ENCODE assay signal across 30 mouse cellular contexts in the genomic region with DNA sequence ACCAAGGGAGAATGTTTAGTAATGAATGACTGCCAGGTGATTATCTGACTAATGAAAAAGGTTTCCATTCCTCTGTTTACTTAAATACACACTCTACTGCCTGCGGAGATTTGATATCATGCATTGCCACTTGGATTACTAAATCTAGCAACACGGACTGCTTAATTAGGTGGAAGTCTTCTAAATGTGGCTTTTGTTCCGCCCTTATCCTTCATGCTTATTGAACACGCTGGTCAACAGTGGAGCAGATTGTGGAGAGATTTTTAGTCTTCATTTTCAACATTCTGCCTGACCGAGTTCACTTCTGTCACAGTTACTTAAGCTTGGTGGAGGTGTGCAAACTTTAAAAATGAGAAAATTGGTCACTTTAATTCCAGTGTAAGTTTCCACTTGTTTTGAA. TPM values are rescaled to one million over a fixed set of nuclear protein-coding genes. Genes with fewer than 3 reads are reported as not detected.
"Had no signal": no experiment of that assay in that cellular context is flagged by ENCODE, and none has a peak within 500 bp of the region (broad histone marks: within the 10 kb centered on the region; RNA-seq: fewer than 3 reads in every experiment).

No protein-coding gene starts in this region.

- H3K27ac ChIP-seq: heart, adult 2 months; hindbrain, embryonic 10.5 days; hindbrain, embryonic 12.5 days; hindbrain, embryonic 14.5 days; intestine, embryonic 15.5 days; layer of hippocampus, adult 2 months; left cerebral cortex, adult 2 months; limb, embryonic 12.5 days; liver, embryonic 13.5 days; liver, embryonic 15.5 days had no signal

- H3K4me3 ChIP-seq: heart, adult 2 months; hindbrain, embryonic 10.5 days; hindbrain, embryonic 12.5 days; intestine, embryonic 15.5 days; layer of hippocampus, adult 2 months; left cerebral cortex, adult 2 months; limb, embryonic 12.5 days; liver, embryonic 13.5 days; liver, embryonic 15.5 days had no signal

- DNase-seq: gastrocnemius, postnatal 14 days; gastrocnemius, postnatal 36 days; heart, adult 11 months; heart, adult 2 months; heart, postnatal 10 days; heart, postnatal 4 days; kidney, adult 18-20 months; kidney, adult 8-10 months; kidney, postnatal 14 days; kidney, postnatal 4 days; liver; liver, embryonic 13.5 days; liver, postnatal 0 days had no signal

- ATAC-seq: hindbrain, embryonic 16.5 days; inflammation-experienced regulatory T-cells, adult 6 months; intestine, embryonic 15.5 days; intestine, postnatal 0 days; liver, postnatal 0 days had no signal

- H3K36me3 ChIP-seq: hindbrain, embryonic 10.5 days; hindbrain, embryonic 12.5 days; intestine, embryonic 15.5 days; limb, embryonic 12.5 days; liver, embryonic 13.5 days; liver, embryonic 15.5 days had no signal

- H3K4me2 ChIP-seq: heart, embryonic 11.5 days; hindbrain, embryonic 12.5 days; hindbrain, embryonic 14.5 days; intestine, embryonic 15.5 days; liver, embryonic 11.5 days; liver, embryonic 13.5 days; liver, embryonic 15.5 days had no signal

- H3K9ac ChIP-seq: hindbrain, embryonic 12.5 days; hindbrain, embryonic 14.5 days; intestine, embryonic 15.5 days; limb, embryonic 12.5 days; liver, embryonic 13.5 days; liver, embryonic 15.5 days; liver, postnatal 0 days had no signal

- H3K9me3 ChIP-seq: hindbrain, embryonic 10.5 days; hindbrain, embryonic 12.5 days; intestine, embryonic 15.5 days; limb, embryonic 12.5 days; liver, embryonic 13.5 days; liver, embryonic 15.5 days had no signal

RNA-seq across cellular contexts. Expression of a gene that starts 3.0 kb away (rescaled TPM):
- total RNA-seq: heart, postnatal 10 days had no signal
- polyA plus RNA-seq: heart, embryonic 14.5 days; heart, embryonic 16.5 days; hindbrain, embryonic 14.5 days; inflammation-experienced regulatory T-cells, adult 6 months; intestine, postnatal 0 days; kidney, embryonic 14.5 days; kidney, embryonic 16.5 days; liver, embryonic 11.5 days; liver, embryonic 13.5 days; liver, embryonic 15.5 days; liver, postnatal 0 days had no signal
